Mouse (Mus musculus) brain, embryonic 14.5 days (tissue): ENCODE data around the gene Ddx31.

Source experiments
- CTCF ChIP-seq: fragments of 200-500 bp; IDR thresholded peaks from 2 replicates; pipeline ENCODE4 v1.5.1; 2012; ENCODE audit warnings: inconsistent platforms, mild to moderate bottlenecking, moderate library complexity, borderline replicate concordance; ENCODE audit not compliant: insufficient read depth, insufficient read length; ENCODE audit errors: extremely low read depth
- POLR2A ChIP-seq: fragments of 200-500 bp; IDR thresholded peaks from 2 replicates; pipeline ENCODE4 v1.6.1; 2012; ENCODE audit warnings: mild to moderate bottlenecking, inconsistent platforms, borderline replicate concordance; ENCODE audit not compliant: poor library complexity, insufficient read depth, insufficient read length, severe bottlenecking; ENCODE audit errors: extremely low read depth

DNA sequence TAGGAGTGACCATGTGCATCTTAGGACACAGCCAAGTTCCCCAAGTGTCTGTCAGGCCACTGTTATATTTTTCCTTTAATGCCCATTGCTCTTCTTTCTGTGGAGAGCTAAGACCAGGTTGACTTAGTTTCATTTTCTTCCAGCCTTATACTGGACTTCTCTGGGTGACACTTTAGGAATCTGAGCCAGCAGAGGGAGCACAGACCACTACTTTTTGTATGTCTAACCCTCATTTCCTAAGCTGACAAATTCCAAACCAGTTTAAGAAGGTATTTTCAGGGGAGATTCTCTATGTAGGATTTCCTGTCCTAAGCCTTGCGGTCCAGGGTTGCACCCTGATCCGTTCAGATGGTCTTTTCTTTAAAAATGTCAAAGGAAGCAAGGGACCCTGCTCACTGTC, 15.6 kb downstream of the Ddx31 start:
- TF ChIP-seq POLR2A = no peak
- no peak for TF ChIP-seq CTCF
